Mouse (Mus musculus) natural killer cell, adult 2 months (primary cell): ENCODE data around the gene Tmprss11a.

Experiments used
- DNase-seq, 2 experiments: peaks; one replicate each; pipeline ENCODE4 v3.0.0; 2022; ENCODE audit warnings: low spot score in 2 of 2

Gene Tmprss11a

GRCm38 (mm10) chr5:86468890-86469289 is at the start of gene Tmprss11a:
Gene Tmprss11a, minus strand, starts transcription at chr5:86468990.
- no peak for DNase-seq

DNA sequence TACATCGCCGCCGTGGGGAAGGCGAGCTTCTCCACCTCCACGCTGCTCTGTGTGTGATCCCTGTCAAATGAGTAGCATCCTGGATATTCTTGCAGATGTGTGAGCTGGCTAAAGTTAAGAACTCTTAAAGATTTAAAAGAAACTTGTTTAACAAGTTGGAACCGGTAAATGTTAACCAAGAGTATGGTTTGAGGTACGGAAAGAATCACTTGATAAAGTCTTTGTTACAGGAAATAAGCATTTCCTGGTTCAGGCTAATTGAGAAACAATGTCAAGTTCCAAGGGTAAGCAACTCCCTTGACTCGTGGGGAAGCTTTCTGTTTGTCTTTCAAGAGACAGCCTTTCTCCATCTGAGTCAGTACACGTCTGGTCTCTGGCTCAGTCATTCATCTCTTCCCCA is 49.7 kb upstream of the Tmprss11a start, which contains the start of gene Tmprss11g:
Tmprss11g (minus strand) TSS at position 101 of the 400 bp plus-strand sequence.
- no peak for DNase-seq

- no peak for DNase-seq
These were observed 42.7 kb upstream of the Tmprss11a start for GRCm38 (mm10) chr5:86511538-86511937.

DNA sequence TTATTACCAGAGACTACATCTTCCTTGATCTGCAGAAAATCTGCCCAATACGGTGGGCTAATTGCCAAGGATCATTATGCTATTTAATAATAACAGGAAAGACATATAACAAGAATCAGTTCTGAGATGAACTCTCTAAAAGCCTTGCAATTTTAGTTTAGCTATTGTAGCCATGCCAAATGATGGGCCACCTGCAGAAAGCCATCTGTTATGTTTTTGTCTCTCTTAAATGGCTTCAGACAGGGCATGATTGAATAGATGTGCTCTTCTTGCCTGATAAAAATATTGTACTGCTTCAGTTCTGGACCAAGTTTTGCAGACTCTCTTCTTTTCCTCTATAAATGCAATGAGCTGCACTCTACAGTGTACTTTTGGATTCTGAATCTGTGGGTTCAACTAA is 24.7 kb upstream of the Tmprss11a start:
- DNase-seq: no peak

DNA sequence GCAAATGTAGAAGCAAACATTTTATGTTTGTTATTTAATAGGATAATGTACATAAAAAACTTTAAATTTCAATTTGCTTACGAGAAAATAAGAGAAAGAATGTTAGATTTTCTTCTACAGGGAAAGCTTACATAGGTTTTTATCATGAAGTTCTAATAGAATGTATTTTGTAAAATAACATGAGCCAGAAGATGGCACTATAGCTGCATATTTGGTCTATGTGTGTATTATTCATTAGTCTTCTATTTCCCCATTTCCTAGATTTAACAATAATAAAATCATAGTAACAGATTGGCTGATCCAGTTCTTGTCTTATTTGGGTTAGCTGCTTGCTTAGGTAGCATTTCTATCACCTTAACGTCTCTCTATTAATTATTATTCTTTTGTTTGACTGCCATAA is 13.8 kb upstream of the Tmprss11a start:
- DNase-seq: no peak

GRCm38 (mm10) chr5:86482031-86482430 is 13.2 kb upstream of the Tmprss11a start:
- DNase-seq: no peak

GRCm38 (mm10) chr5:86473859-86474258 is 5.1 kb upstream of the Tmprss11a start:
- DNase-seq: no peak

- no peak for DNase-seq
These were observed 29.5 kb downstream of the Tmprss11a start for GRCm38 (mm10) chr5:86439306-86439705.

GRCm38 (mm10) chr5:86438548-86438947 is 30.2 kb downstream of the Tmprss11a start:
- DNase-seq: no peak

DNA sequence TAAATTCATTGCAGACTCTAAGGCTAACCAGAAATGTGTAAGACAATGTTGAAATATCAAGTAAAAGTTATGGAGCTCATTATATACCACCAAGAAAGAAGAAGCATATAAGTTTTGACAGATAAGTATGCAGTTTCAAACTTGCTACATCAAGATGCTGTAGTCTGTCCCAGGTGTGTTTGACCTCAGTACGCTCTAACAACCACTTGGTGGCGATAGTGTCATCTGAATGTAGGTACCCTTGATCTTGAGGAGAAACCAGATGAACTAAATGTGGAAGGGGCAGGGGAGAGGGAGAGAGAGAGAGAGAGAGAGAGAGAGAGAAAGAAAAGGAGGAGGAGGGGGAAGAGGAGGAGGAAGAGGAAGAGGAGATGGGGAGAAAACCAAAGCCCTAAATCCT is 36.1 kb downstream of the Tmprss11a start:
- DNase-seq: no peak

DNA sequence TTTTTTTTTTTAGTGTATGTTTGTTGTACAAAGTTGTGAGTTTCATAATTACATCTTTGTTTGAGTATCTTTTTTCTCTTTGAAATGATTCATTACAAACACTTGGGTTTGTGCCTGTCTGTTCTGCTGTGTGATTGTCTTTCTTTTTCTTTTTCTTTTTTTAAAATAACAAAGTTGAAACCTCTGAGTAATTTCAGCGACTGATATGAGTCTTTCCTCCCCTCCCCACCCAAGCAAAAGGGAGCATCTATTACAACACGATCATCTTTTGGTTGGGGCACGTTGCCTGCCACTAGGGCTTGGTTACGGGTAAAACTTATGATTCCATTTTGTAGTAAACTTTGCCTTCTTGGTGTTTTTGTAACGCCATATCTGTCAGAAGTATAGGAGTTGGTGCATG is 37.7 kb downstream of the Tmprss11a start:
- no peak for DNase-seq

DNA sequence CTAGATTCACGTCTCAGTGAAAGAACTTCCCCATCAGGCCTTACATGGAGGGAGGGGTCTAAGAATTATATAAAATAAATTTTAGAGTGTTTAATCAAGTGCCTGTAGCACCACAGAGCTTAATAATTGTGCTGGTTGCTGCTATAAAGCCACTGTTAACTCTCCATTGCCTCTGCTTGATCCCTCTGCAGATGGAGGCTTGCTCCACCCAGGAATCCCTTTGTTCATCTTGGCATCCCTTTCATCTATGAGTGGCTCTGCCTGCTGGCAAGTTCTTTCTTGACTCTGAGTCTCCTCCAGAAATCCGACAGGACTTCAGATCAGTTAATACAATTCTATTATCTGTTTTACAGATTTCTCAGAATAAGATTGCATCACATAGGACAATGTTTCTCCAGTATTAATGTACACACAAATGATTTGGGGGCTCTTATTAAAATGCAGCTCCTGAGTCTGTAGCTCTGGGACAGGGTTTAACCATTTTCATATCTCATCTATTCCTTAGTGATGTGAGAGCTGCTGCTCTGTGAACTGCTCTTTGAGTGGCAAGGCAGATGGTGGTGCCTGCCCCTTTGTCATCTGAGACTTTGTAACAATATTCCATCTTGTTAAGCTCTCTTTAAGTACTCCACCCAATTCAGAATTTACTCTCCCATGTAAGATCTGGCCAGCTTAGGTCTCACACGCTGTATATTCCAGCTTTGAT is 47.3 kb downstream of the Tmprss11a start:
- no peak for DNase-seq

- DNase-seq: no peak
These were observed 49.3 kb downstream of the Tmprss11a start for GRCm38 (mm10) chr5:86419494-86419893.

DNA sequence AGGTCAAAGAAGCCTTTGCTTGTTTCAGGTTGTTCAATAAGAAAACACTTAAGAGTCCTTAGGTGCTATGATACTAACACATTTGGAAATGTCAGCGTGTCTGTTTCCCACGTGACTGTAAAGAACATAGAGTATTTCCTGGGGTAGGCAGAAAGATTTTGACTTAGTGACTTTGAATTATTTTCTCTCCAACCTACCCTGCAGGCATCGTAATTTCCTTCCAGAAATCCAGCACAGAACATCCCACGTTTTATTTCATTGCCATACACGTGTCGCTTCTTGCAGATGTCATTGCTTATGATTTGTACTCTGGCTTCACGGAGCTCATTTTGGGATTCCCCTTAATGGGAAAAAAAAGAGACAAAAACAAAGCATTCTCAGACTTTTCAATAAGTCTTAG is 54.5 kb downstream of the Tmprss11a start:
- no peak for DNase-seq

DNA sequence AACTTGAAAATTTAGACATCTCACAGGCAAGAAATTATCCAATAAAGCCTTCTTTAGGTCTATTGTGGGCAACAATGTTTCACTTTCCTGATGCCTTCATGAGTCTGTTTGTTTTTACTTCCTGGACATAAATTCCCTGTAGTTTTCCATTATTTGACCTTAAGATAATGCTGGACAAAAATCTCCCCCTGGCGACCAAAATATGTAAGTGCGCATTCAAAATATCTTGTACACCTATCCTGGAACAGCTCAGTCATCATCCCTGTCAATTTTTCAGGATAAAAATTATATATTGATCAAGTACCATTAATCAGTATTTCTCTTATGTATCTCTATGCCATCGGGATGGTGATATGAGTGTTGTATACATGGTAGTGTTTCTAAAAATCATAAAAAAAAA is 58.0 kb downstream of the Tmprss11a start:
- no peak for DNase-seq

- no peak for DNase-seq
These were observed 60.8 kb downstream of the Tmprss11a start for GRCm38 (mm10) chr5:86407941-86408340.

- no peak for DNase-seq
These were observed 61.6 kb downstream of the Tmprss11a start for GRCm38 (mm10) chr5:86407191-86407590.

DNA sequence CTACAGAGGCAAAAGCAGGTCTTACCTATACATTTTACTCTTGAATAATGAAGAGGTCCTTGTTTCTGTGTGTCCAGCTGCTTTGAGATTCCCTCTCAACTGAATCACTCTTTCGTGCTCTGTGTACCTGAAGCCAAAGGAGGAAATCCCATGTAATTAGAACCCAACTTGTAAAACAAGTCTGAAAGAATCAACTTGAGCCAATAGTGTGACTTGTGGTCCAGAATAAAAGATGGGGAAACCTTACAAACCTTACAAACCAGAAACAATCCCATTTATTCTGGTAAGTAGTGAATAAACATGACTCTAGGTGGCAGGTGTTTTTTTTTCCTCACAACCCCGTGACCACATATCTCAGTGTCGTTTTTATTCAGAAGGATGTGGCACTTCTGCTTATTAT is 95.5 kb downstream of the Tmprss11a start, which contains the start of gene Tmprss11d:
Tmprss11d (minus strand) TSS at position 101 of the 400 bp plus-strand sequence.
- no peak for DNase-seq
